Mouse (Mus musculus) B cell, adult 2 months (primary cell): ENCODE results near the gene Olfr907.

Experiments
- DNase-seq, 2 experiments: peaks; one replicate each; pipeline ENCODE4 v3.0.0; 2022

Gene Olfr907

DNA sequence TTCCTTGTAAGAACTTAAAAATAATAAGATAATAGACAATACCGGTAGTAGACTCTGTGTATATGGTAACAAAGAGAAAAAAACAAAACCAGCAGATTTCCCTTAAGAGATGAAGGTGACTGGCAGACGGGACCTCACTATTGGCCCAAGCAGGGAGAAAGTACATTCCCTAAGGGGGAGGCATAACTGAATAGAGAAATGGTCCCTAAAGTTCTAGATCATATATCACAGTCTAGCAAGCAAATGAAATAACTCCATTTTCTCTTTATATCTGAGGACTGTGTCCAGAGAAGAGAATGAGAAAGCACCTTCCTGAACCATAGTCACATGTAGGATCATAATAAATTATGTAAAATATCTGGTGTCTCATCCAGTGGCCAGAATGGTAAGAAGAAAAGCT lies at the start of gene Olfr907:
TSS of gene Olfr907 (plus strand) at position 301 of the 400 bp plus-strand sequence.
- no peak for DNase-seq

- DNase-seq: no peak
These were observed 48.2 kb upstream of the Olfr907 start, which contains the start of gene Olfr902 for GRCm38 (mm10) chr9:38447352-38447751. Gene Olfr902, plus strand, starts transcription at chr9:38447652.

DNA sequence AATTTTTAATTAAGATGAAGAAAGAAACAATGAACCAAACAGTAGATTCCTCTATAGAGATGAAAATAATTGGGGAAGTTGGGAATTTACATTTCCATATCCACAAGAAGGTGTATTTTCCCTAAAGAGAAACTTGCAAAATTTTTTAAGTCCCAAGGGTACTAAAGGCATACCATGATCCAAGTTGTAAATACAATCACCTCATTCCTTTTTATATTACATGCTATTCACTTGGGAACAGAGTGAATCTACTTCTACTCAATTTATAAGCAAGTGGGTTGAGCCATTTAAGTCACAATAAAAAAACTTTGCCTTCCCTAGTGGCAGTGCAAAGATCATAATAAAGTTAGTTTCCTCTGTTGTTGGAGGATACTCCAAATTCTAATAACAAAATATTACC lies 32.8 kb upstream of the Olfr907 start, which contains the start of gene Olfr904:
TSS of gene Olfr904 (plus strand) at position 301 of the 400 bp plus-strand sequence.
- no peak for DNase-seq

DNA sequence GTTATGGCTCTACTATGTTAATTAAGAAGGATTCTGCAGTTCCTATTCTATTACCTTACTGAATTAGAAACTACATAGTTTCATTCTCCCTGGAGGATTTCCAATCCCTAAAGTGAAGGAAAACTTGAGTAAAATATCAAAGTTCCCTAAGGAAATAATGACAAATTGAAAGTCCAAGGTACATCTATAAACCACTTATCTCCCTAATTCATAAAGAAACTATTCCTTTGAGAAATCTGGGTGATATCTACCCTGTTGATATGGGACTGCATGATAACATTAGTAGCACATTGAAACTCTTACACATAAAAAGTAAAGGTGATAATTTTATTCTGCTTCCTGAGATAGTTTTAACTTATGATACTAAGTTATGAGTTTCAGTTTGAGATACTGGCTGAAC lies 24.8 kb upstream of the Olfr907 start, which contains the start of gene Olfr905:
TSS of gene Olfr905 (plus strand) at position 301 of the 400 bp plus-strand sequence.
- no peak for DNase-seq

DNA sequence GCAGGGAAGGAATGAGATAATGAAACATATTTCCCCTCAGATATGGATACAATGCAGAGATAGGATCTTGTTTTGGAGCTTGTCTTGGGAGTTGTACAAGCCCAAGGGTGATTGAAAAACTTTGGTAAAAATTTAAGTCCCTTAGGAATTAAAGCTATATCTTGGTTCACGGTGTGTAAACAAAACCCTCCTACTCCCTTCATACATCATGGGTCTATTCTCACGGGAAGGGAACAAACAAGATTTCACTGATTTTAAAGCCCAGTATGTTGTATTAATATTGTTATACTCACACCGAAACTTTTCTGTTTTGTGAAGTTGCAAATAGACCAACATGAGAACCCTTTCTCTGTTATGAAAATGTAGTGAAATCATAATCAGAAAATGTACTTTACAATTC lies 8.8 kb upstream of the Olfr907 start, which contains the start of gene Olfr906:
TSS of gene Olfr906 (plus strand) at position 301 of the 400 bp plus-strand sequence.
- DNase-seq: no peak

DNA sequence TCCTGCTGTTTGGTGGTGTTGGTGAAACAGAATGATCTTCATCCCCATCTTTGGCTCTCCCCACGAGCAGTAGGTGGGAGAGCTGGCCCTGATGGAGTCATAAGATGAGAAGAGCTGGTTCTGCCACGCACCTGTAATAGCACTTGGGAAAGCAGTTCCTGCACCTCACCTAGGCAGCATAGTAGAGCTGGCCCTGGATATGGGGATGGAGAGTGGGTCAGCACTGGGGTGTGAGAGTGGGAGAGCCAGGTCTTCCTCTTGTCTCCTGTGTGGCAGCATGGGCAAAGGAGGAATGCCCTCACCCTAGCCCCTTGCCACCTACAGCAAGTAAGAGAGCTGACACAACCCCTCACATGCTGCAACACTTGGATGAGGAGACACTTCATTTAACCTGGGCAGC lies 16.8 kb downstream of the Olfr907 start:
- no peak for DNase-seq

- no peak for DNase-seq
These were observed 25.7 kb downstream of the Olfr907 start, which contains the start of gene Olfr911-ps1 for GRCm38 (mm10) chr9:38521280-38521679. Gene Olfr911-ps1, plus strand, starts transcription at chr9:38521580.

DNA sequence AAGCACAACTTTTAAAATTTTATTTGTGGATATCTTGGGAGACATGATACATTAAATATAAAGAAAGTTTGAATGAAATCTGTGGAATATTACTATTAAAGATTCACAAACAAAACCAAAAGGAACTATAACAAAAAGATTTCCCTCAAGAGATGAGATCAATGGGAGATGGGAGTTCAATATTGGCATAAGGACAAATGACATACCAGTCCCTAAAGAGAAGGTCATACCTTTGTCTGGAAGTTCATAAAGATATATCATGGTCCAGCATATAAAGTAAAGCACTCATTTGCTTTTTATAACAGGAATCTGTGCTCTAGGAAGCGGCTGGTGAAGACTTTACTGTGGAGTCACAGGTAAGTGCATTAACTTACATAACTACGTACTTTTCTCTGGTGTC lies 41.9 kb downstream of the Olfr907 start, which contains the start of gene Olfr910:
TSS of gene Olfr910 (plus strand) at position 301 of the 400 bp plus-strand sequence.
- DNase-seq: no peak
